Mouse (Mus musculus): ENCODE measurements around the gene Troap. TPM values are rescaled to one million over a fixed set of nuclear protein-coding genes. Genes with fewer than 3 reads are reported as not detected.

Gene Troap
- polyA plus RNA-seq (2016; fragmentation: Nextera tagmentation; extraction: Ambion mirVana), result 51.1 and 53.1 TPM in 2 replicates

GRCm38 (mm10) chr15:99074019-99074599 lies at the start of gene Troap:
TSS of gene Troap (plus strand) at chr15:99074575.
- peaks cover 28% of the 10 kb centered on the region for H3K36me3 ChIP-seq (replicated peaks)
- H3K27me3 ChIP-seq (ENCODE audit: poor library complexity, severe bottlenecking), result 0 out of 2 replicates have a peak, but pooled peaks cover 5% of the 10 kb centered on the region
- 27% methylated on average over 9 of the region's 9 CpGs for WGBS
- H3K4me3 ChIP-seq, result peak within 1 kb of the TSS; percentile 80
- DNase-seq (ENCODE audit: extremely low spot score, low spot score), result no peak
- H3K4me1 ChIP-seq, result peaks cover 42% of the 10 kb centered on the region
- peak within 1 kb of the TSS; percentile 95 for H3K27ac ChIP-seq
- no peaks in the 10 kb centered on the region for H3K9me3 ChIP-seq

- H3K4me1 ChIP-seq, result peaks cover 14% of the 10 kb centered on the region
- no peak overlapping the region for H3K4me3 ChIP-seq
- peaks cover 6% of the 10 kb centered on the region for H3K27me3 ChIP-seq (ENCODE audit: poor library complexity, severe bottlenecking)
- WGBS, result 29% methylated on average over 7 of the region's 8 CpGs
- no peaks in the 10 kb centered on the region; the same call in 1 of the 2 replicates for H3K9me3 ChIP-seq
- H3K36me3 ChIP-seq (replicated peaks), result no peaks in the 10 kb centered on the region
- DNase-seq (ENCODE audit: extremely low spot score, low spot score), result peak; percentile 79
- H3K27ac ChIP-seq, result no peak overlapping the region
Measured at GRCm38 (mm10) chr15:99024668-99025314, 49.6 kb upstream of the Troap start.

- peaks cover 6% of the 10 kb centered on the region for H3K27me3 ChIP-seq (ENCODE audit: poor library complexity, severe bottlenecking)
- peaks cover 20% of the 10 kb centered on the region for H3K4me1 ChIP-seq
- no peak overlapping the region for H3K27ac ChIP-seq
- 77% methylated on average over 13 of the region's 13 CpGs for WGBS
- H3K36me3 ChIP-seq (replicated peaks), result no peaks in the 10 kb centered on the region
- no peak for DNase-seq (ENCODE audit: extremely low spot score, low spot score)
- H3K4me3 ChIP-seq, result no peak overlapping the region
- no peaks in the 10 kb centered on the region; the same call in 1 of the 2 replicates for H3K9me3 ChIP-seq
Measured at GRCm38 (mm10) chr15:99025414-99025813, 49.0 kb upstream of the Troap start.

GRCm38 (mm10) chr15:99026259-99026658 lies 48.1 kb upstream of the Troap start:
- Histone ChIP-seq H3K36me3 (replicated peaks) (no peaks in the 10 kb centered on the region), H3K27ac (no peak overlapping the region), H3K4me1 (peaks cover 29% of the 10 kb centered on the region), H3K27me3 (ENCODE audit: poor library complexity, severe bottlenecking) (peaks cover 9% of the 10 kb centered on the region), H3K9me3 (no peaks in the 10 kb centered on the region; the same call in 1 of the 2 replicates), H3K4me3 (no peak overlapping the region)
- 60% methylated on average over 4 of the region's 4 CpGs for WGBS
- DNase-seq (ENCODE audit: extremely low spot score, low spot score), result no peak

- Histone ChIP-seq H3K27ac (no peak overlapping the region), H3K27me3 (ENCODE audit: poor library complexity, severe bottlenecking) (peaks cover 11% of the 10 kb centered on the region), H3K9me3 (no peaks in the 10 kb centered on the region), H3K4me1 (peaks cover 37% of the 10 kb centered on the region), H3K36me3 (replicated peaks) (no peaks in the 10 kb centered on the region), H3K4me3 (no peak overlapping the region)
- 74% methylated on average over 5 of the region's 5 CpGs for WGBS
- DNase-seq (ENCODE audit: extremely low spot score, low spot score), result no peak
Measured at GRCm38 (mm10) chr15:99027116-99027515, 47.3 kb upstream of the Troap start.

GRCm38 (mm10) chr15:99028874-99029458 lies 45.4 kb upstream of the Troap start:
- Histone ChIP-seq H3K9me3 (no peaks in the 10 kb centered on the region), H3K27ac (peak overlapping the region; percentile 88), H3K27me3 (ENCODE audit: poor library complexity, severe bottlenecking) (peaks cover 8% of the 10 kb centered on the region), H3K4me3 (peak overlapping the region; percentile 62), H3K36me3 (replicated peaks) (peaks cover 10% of the 10 kb centered on the region), H3K4me1 (peaks cover 49% of the 10 kb centered on the region)
- WGBS, result 0% methylated on average over 8 of the region's 10 CpGs
- DNase-seq (ENCODE audit: extremely low spot score, low spot score), result peak; percentile 50

- H3K9me3 ChIP-seq, result no peaks in the 10 kb centered on the region
- peaks cover 49% of the 10 kb centered on the region for H3K4me1 ChIP-seq
- under 1% methylated on average over 52 of the region's 52 CpGs for WGBS
- H3K27me3 ChIP-seq (ENCODE audit: poor library complexity, severe bottlenecking), result 0 out of 2 replicates have a peak, but pooled peaks cover 5% of the 10 kb centered on the region
- H3K27ac ChIP-seq, result peak within 1 kb of the TSS; percentile 88
- peaks cover 16% of the 10 kb centered on the region for H3K36me3 ChIP-seq (replicated peaks)
- DNase-seq (ENCODE audit: extremely low spot score, low spot score), result peak; percentile 90
- H3K4me3 ChIP-seq, result peak within 1 kb of the TSS; percentile 62
Measured at GRCm38 (mm10) chr15:99029619-99030584, 44.5 kb upstream of the Troap start, which contains the start of gene Tuba1c. TSS of gene Tuba1c (plus strand) at chr15:99029891.

- Histone ChIP-seq H3K27ac (peak overlapping the region; percentile 88), H3K4me1 (peaks cover 49% of the 10 kb centered on the region), H3K4me3 (peak overlapping the region; percentile 62), H3K9me3 (no peaks in the 10 kb centered on the region), H3K36me3 (replicated peaks) (peaks cover 25% of the 10 kb centered on the region), H3K27me3 (ENCODE audit: poor library complexity, severe bottlenecking) (0 out of 2 replicates have a peak, but pooled peaks cover 5% of the 10 kb centered on the region)
- DNase-seq (ENCODE audit: extremely low spot score, low spot score), result no peak
- WGBS, result 17% methylated on average over 26 of the region's 26 CpGs
Measured at GRCm38 (mm10) chr15:99030585-99031387, 43.6 kb upstream of the Troap start.

- Histone ChIP-seq H3K27ac (peak overlapping the region; percentile 88; the same call in 1 of the 2 replicates), H3K4me1 (peaks cover 49% of the 10 kb centered on the region), H3K36me3 (replicated peaks) (peaks cover 31% of the 10 kb centered on the region), H3K9me3 (no peaks in the 10 kb centered on the region), H3K4me3 (peak overlapping the region; percentile 62), H3K27me3 (ENCODE audit: poor library complexity, severe bottlenecking) (0 out of 2 replicates have a peak, but pooled peaks cover 5% of the 10 kb centered on the region)
- no peak for DNase-seq (ENCODE audit: extremely low spot score, low spot score)
- WGBS, result 88% methylated on average over 4 of the region's 4 CpGs
Measured at GRCm38 (mm10) chr15:99031388-99031675, 43.0 kb upstream of the Troap start.

- peaks cover 37% of the 10 kb centered on the region for H3K36me3 ChIP-seq (replicated peaks)
- H3K27ac ChIP-seq, result no peak overlapping the region
- peaks cover 49% of the 10 kb centered on the region for H3K4me1 ChIP-seq
- DNase-seq (ENCODE audit: extremely low spot score, low spot score), result no peak
- 78% methylated on average over 9 of the region's 9 CpGs for WGBS
- no peaks in the 10 kb centered on the region for H3K9me3 ChIP-seq
- 0 out of 2 replicates have a peak, but pooled peaks cover 5% of the 10 kb centered on the region for H3K27me3 ChIP-seq (ENCODE audit: poor library complexity, severe bottlenecking)
- peak overlapping the region; percentile 62 for H3K4me3 ChIP-seq
Measured at GRCm38 (mm10) chr15:99032041-99032725, 42.2 kb upstream of the Troap start.

- Histone ChIP-seq H3K4me3 (peak overlapping the region; percentile 62), H3K4me1 (peaks cover 49% of the 10 kb centered on the region), H3K27me3 (ENCODE audit: poor library complexity, severe bottlenecking) (0 out of 2 replicates have a peak, but pooled peaks cover 5% of the 10 kb centered on the region), H3K36me3 (replicated peaks) (peaks cover 38% of the 10 kb centered on the region), H3K27ac (peak overlapping the region; percentile 37; the same call in 1 of the 2 replicates), H3K9me3 (no peaks in the 10 kb centered on the region)
- 84% methylated on average over 7 of the region's 7 CpGs for WGBS
- DNase-seq (ENCODE audit: extremely low spot score, low spot score), result no peak
Measured at GRCm38 (mm10) chr15:99032726-99033250, 41.6 kb upstream of the Troap start.
